Mouse (Mus musculus): ENCODE results near the gene Kansl1.

- TF ChIP-seq CTCF (IDR thresholded peaks at IDR 0.05; ENCODE audit: extremely low read depth, insufficient read length, insufficient replicate concordance, low read depth, low read length) (no peak), POLR2A (IDR thresholded peaks at IDR 0.05; ENCODE audit: low read depth, low read length) (no peak)
Measured at GRCm38 (mm10) chr11:104306483-104306882, 162.2 kb downstream of the Kansl1 start.
